Mouse (Mus musculus): ENCODE measurements at regions not wholly inside any gene's neighbourhood (a gene's known extent, or its start where the extent isn't known, plus 50 kb on each side); places are given as distances from the start of the nearest gene placed in this dataset.
A peak's percentile ranks its signal among the peaks of the same experiment; 100 is the strongest.

- no peak for DNase-seq (ENCODE audit: low spot score)
- no peak overlapping the region for H3K4me2 ChIP-seq (replicated peaks; ENCODE audit: low read depth)
- no peaks in the 10 kb centered on the region for H3K9me3 ChIP-seq (ENCODE audit: control insufficient read depth, low read length)
- ATAC-seq (ENCODE audit: low FRiP score, low TSS enrichment): no peak
- no peaks in the 10 kb centered on the region for H3K4me1 ChIP-seq (replicated peaks; ENCODE audit: control insufficient read depth, insufficient read depth)
- no peak overlapping the region for H3K9ac ChIP-seq (ENCODE audit: low read length)
- no peaks in the 10 kb centered on the region for H3K36me3 ChIP-seq (ENCODE audit: control insufficient read depth, insufficient read depth, low read length)
- no peak for TF ChIP-seq EP300 (optimal IDR thresholded peaks at IDR 0.05)
- no peak for TF ChIP-seq CTCF (IDR thresholded peaks at IDR 0.05; ENCODE audit: low read depth)
- no peak overlapping the region for H3K4me3 ChIP-seq (ENCODE audit: low read depth, low read length)
- H3K27ac ChIP-seq (replicated peaks): no peak overlapping the region
- WGBS: 5% methylated on average over 5 of the region's 5 CpGs
- H3K27me3 ChIP-seq (ENCODE audit: control insufficient read depth, insufficient read depth, low read length): no peaks in the 10 kb centered on the region
These were observed 118.5 kb upstream of the Zc3h12a start for GRCm38 (mm10) chr4:125246171-125246570.

GRCm38 (mm10) chr4:125242512-125242911 is 114.9 kb upstream of the Zc3h12a start:
- 39% methylated on average over 1 of the region's 1 CpGs for WGBS

GRCm38 (mm10) chr4:125241577-125242262 is 114.1 kb upstream of the Zc3h12a start:
- ATAC-seq (ENCODE audit: low FRiP score, low TSS enrichment) (no peak), DNase-seq (ENCODE audit: low spot score) (no peak)
- H3K27ac ChIP-seq (replicated peaks): no peak overlapping the region
- no peak overlapping the region for H3K4me3 ChIP-seq (ENCODE audit: low read depth, low read length)
- no peak overlapping the region for H3K9ac ChIP-seq (ENCODE audit: low read length)
- no peak overlapping the region for H3K4me2 ChIP-seq (replicated peaks; ENCODE audit: low read depth)
- no peaks in the 10 kb centered on the region for H3K9me3 ChIP-seq (ENCODE audit: control insufficient read depth, low read length)
- no peaks in the 10 kb centered on the region for H3K27me3 ChIP-seq (ENCODE audit: control insufficient read depth, insufficient read depth, low read length)
- no peaks in the 10 kb centered on the region for H3K4me1 ChIP-seq (replicated peaks; ENCODE audit: control insufficient read depth, insufficient read depth)
- no peak for TF ChIP-seq EP300 (optimal IDR thresholded peaks at IDR 0.05)
- no peak for TF ChIP-seq CTCF (IDR thresholded peaks at IDR 0.05; ENCODE audit: low read depth)
- WGBS: 27% methylated on average over 7 of the region's 7 CpGs
- H3K36me3 ChIP-seq (ENCODE audit: control insufficient read depth, insufficient read depth, low read length): no peaks in the 10 kb centered on the region

More at GRCm38 (mm10) chr4:125242512-125242911, 114.9 kb upstream of the Zc3h12a start:
- Histone ChIP-seq H3K27me3 (ENCODE audit: control insufficient read depth, insufficient read depth, low read length) (no peaks in the 10 kb centered on the region), H3K27ac (replicated peaks) (no peak overlapping the region), H3K9ac (ENCODE audit: low read length) (no peak overlapping the region), H3K4me2 (replicated peaks; ENCODE audit: low read depth) (no peak overlapping the region), H3K9me3 (ENCODE audit: control insufficient read depth, low read length) (no peaks in the 10 kb centered on the region), H3K4me3 (ENCODE audit: low read depth, low read length) (no peak overlapping the region), H3K4me1 (replicated peaks; ENCODE audit: control insufficient read depth, insufficient read depth) (no peaks in the 10 kb centered on the region), H3K36me3 (ENCODE audit: control insufficient read depth, insufficient read depth, low read length) (no peaks in the 10 kb centered on the region)
- ATAC-seq (ENCODE audit: low FRiP score, low TSS enrichment) (no peak), DNase-seq (ENCODE audit: low spot score) (no peak)
- no peak for TF ChIP-seq CTCF (IDR thresholded peaks at IDR 0.05; ENCODE audit: low read depth)
- no peak for TF ChIP-seq EP300 (optimal IDR thresholded peaks at IDR 0.05)

GRCm38 (mm10) chr4:125231711-125232260 is 104.1 kb upstream of the Zc3h12a start:
- Histone ChIP-seq H3K4me1 (replicated peaks; ENCODE audit: control insufficient read depth, insufficient read depth) (no peaks in the 10 kb centered on the region), H3K27ac (replicated peaks) (no peak overlapping the region), H3K4me2 (replicated peaks; ENCODE audit: low read depth) (no peak overlapping the region), H3K4me3 (ENCODE audit: low read depth, low read length) (no peak overlapping the region), H3K27me3 (ENCODE audit: control insufficient read depth, insufficient read depth, low read length) (no peaks in the 10 kb centered on the region), H3K9me3 (ENCODE audit: control insufficient read depth, low read length) (no peaks in the 10 kb centered on the region), H3K9ac (ENCODE audit: low read length) (no peak overlapping the region), H3K36me3 (ENCODE audit: control insufficient read depth, insufficient read depth, low read length) (no peaks in the 10 kb centered on the region)
- TF ChIP-seq EP300 (optimal IDR thresholded peaks at IDR 0.05): no peak
- TF ChIP-seq CTCF (IDR thresholded peaks at IDR 0.05; ENCODE audit: low read depth): peak; percentile 74
- DNase-seq (ENCODE audit: low spot score): no peak
- no peak for ATAC-seq (ENCODE audit: low FRiP score, low TSS enrichment)
- WGBS: 30% methylated on average over 12 of the region's 12 CpGs

- Histone ChIP-seq H3K36me3 (ENCODE audit: control insufficient read depth, insufficient read depth, low read length) (no peaks in the 10 kb centered on the region), H3K27me3 (ENCODE audit: control insufficient read depth, insufficient read depth, low read length) (no peaks in the 10 kb centered on the region), H3K4me3 (ENCODE audit: low read depth, low read length) (no peak overlapping the region), H3K27ac (replicated peaks) (no peak overlapping the region), H3K9me3 (ENCODE audit: control insufficient read depth, low read length) (no peaks in the 10 kb centered on the region), H3K4me1 (replicated peaks; ENCODE audit: control insufficient read depth, insufficient read depth) (no peaks in the 10 kb centered on the region), H3K9ac (ENCODE audit: low read length) (no peak overlapping the region), H3K4me2 (replicated peaks; ENCODE audit: low read depth) (no peak overlapping the region)
- ATAC-seq (ENCODE audit: low FRiP score, low TSS enrichment) (no peak), DNase-seq (ENCODE audit: low spot score) (no peak)
- TF ChIP-seq EP300 (optimal IDR thresholded peaks at IDR 0.05): no peak
- TF ChIP-seq CTCF (IDR thresholded peaks at IDR 0.05; ENCODE audit: low read depth): no peak; the same call in 1 of the 2 replicates
- WGBS: 89% methylated on average over 6 of the region's 6 CpGs
These were observed 99.6 kb upstream of the Zc3h12a start for GRCm38 (mm10) chr4:125227194-125227593.

- ATAC-seq (ENCODE audit: low FRiP score, low TSS enrichment): no peak
- WGBS: 60% methylated on average over 6 of the region's 6 CpGs
- no peak overlapping the region for H3K4me3 ChIP-seq (ENCODE audit: low read depth, low read length)
These were observed 95.3 kb upstream of the Zc3h12a start for GRCm38 (mm10) chr4:125222922-125223321.

More at GRCm38 (mm10) chr4:125222922-125223321, 95.3 kb upstream of the Zc3h12a start:
- H3K9me3 ChIP-seq (ENCODE audit: control insufficient read depth, low read length): no peaks in the 10 kb centered on the region
- H3K9ac ChIP-seq (ENCODE audit: low read length): no peak overlapping the region
- H3K27me3 ChIP-seq (ENCODE audit: control insufficient read depth, insufficient read depth, low read length): no peaks in the 10 kb centered on the region
- no peak for DNase-seq (ENCODE audit: low spot score)
- no peak overlapping the region for H3K27ac ChIP-seq (replicated peaks)
- no peak overlapping the region for H3K4me2 ChIP-seq (replicated peaks; ENCODE audit: low read depth)
- no peaks in the 10 kb centered on the region for H3K36me3 ChIP-seq (ENCODE audit: control insufficient read depth, insufficient read depth, low read length)
- no peaks in the 10 kb centered on the region for H3K4me1 ChIP-seq (replicated peaks; ENCODE audit: control insufficient read depth, insufficient read depth)
- TF ChIP-seq CTCF (IDR thresholded peaks at IDR 0.05; ENCODE audit: low read depth) (no peak), EP300 (optimal IDR thresholded peaks at IDR 0.05) (no peak)
